Mouse (Mus musculus): ENCODE measurements at regions not wholly inside any gene's neighbourhood (a gene's known extent, or its start where the extent isn't known, plus 50 kb on each side); places are given as distances from the start of the nearest gene placed in this dataset.
A peak's percentile ranks its signal among the peaks of the same experiment; 100 is the strongest.

DNA sequence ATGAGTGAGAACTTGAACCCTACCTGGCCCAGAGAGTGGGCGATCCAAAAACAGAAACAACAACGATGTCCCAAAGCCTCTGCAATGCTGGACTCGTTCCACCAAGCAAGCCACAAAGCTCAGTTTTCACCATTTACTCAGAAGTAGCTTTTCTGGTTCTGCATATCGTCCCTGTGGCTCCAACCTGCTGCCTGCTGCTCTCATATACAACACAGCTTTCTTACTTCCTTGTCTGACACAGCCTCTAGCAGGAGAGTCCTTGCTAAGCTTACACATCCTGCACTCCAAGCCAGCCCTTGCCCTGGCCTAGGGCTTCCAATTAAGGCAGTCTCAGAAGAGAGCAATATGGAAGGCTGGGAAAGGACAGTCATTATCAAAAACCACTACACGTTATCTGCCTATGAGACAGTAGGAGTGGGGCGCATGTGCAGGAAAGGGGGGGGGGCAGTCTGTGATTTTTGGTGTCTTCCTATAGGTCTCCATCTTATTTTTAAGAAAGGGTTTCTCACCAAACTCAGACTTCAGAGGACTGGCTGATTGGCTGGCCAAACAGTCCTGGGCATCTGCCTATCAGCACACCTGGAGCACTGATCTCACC lies 331.3 kb downstream of the Sox9 start:
- H3K27ac ChIP-seq (ENCODE audit: insufficient read depth, low read depth, low read length), result no peak overlapping the region
- H3K27me3 ChIP-seq (replicated peaks; ENCODE audit: control insufficient read depth, insufficient read depth, low read length), result no peaks in the 10 kb centered on the region
- H3K36me3 ChIP-seq (ENCODE audit: control insufficient read depth, insufficient read depth, low read length), result no peaks in the 10 kb centered on the region
- 80% methylated on average over 6 of the region's 6 CpGs for WGBS
- H3K4me3 ChIP-seq (ENCODE audit: insufficient read depth, low read depth, low read length), result no peak overlapping the region
- DNase-seq, result no peak
- H3K4me1 ChIP-seq (ENCODE audit: control insufficient read depth, insufficient read depth, low read length), result peaks cover 3% of the 10 kb centered on the region; the same call in 1 of the 2 replicates
- TF ChIP-seq POLR2A (IDR thresholded peaks at IDR 0.05; ENCODE audit: low read depth, low read length) (no peak), CTCF (conservative IDR thresholded peaks at IDR 0.05; ENCODE audit: insufficient read depth, insufficient read length, low read depth, low read length) (no peak)

DNA sequence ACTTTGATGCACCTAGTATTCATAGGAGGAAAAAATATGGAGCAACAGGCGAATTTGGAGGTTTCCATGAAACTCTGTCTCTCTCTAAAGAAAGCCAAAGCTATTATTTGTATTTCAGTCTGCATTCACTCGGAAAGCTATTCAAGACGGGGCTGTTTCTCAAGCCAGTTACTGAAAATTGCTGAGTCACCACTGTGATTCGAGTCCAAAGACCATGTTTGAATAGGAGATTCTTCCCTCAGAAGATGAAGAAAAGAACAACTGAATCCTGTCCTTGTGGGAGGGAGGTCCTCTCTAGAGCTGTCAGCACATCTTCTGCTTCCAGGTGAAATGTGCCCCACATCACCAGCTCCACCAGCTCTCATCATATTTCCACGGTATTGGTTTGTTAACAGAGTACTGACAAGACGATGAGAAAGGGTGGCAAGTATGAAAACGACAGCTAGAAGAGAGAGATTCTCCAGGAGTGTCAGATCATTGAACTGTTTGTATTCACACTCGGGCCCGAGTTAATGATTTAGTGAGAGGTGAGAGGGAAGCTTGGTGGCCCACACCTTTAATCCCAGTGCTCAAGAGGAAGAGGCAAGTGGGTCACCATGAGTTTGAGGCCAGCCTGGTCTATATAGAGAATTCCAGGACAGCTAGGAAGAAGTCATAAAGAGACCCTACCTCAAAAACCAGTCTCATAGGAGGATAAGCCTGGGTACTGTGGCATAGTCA lies 335.3 kb downstream of the Sox9 start:
- no peak overlapping the region for H3K4me3 ChIP-seq (ENCODE audit: insufficient read depth, low read depth, low read length)
- 58% methylated on average over 9 of the region's 9 CpGs for WGBS
- H3K27ac ChIP-seq (ENCODE audit: insufficient read depth, low read depth, low read length), result no peak overlapping the region
- no peak for TF ChIP-seq CTCF (conservative IDR thresholded peaks at IDR 0.05; ENCODE audit: insufficient read depth, insufficient read length, low read depth, low read length)
- TF ChIP-seq POLR2A (IDR thresholded peaks at IDR 0.05; ENCODE audit: low read depth, low read length), result no peak
- DNase-seq, result peak; percentile 60
- no peaks in the 10 kb centered on the region for H3K27me3 ChIP-seq (replicated peaks; ENCODE audit: control insufficient read depth, insufficient read depth, low read length)
- H3K4me1 ChIP-seq (ENCODE audit: control insufficient read depth, insufficient read depth, low read length), result peaks cover 3% of the 10 kb centered on the region; the same call in 1 of the 2 replicates
- H3K36me3 ChIP-seq (ENCODE audit: control insufficient read depth, insufficient read depth, low read length), result no peaks in the 10 kb centered on the region

DNA sequence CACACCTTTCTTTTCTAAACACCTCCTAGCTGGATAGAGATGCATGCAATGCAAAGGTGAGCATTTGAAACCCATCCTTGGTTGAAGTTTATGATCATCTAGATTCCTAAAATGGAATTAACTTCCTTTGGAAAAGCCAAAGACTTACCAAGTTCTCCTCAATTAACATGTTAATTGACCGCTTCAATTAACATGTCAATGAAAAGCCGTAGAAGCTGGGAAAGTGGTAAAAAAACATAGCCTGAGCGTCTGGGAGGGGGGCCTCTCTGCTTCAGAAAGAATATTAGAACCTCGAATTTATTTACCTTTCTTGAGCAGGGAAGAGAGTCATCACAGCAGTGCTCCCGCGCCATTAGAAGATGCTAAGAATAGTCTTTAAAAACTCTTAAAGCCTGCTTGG lies 338.5 kb downstream of the Sox9 start:
- no peak overlapping the region for H3K27ac ChIP-seq (ENCODE audit: insufficient read depth, low read depth, low read length)
- H3K4me1 ChIP-seq (ENCODE audit: control insufficient read depth, insufficient read depth, low read length), result peaks cover 3% of the 10 kb centered on the region; the same call in 1 of the 2 replicates
- H3K27me3 ChIP-seq (replicated peaks; ENCODE audit: control insufficient read depth, insufficient read depth, low read length), result no peaks in the 10 kb centered on the region
- no peak for DNase-seq
- H3K36me3 ChIP-seq (ENCODE audit: control insufficient read depth, insufficient read depth, low read length), result no peaks in the 10 kb centered on the region
- 67% methylated on average over 6 of the region's 6 CpGs for WGBS
- H3K4me3 ChIP-seq (ENCODE audit: insufficient read depth, low read depth, low read length), result no peak overlapping the region
- TF ChIP-seq POLR2A (IDR thresholded peaks at IDR 0.05; ENCODE audit: low read depth, low read length) (no peak), CTCF (conservative IDR thresholded peaks at IDR 0.05; ENCODE audit: insufficient read depth, insufficient read length, low read depth, low read length) (no peak)

DNA sequence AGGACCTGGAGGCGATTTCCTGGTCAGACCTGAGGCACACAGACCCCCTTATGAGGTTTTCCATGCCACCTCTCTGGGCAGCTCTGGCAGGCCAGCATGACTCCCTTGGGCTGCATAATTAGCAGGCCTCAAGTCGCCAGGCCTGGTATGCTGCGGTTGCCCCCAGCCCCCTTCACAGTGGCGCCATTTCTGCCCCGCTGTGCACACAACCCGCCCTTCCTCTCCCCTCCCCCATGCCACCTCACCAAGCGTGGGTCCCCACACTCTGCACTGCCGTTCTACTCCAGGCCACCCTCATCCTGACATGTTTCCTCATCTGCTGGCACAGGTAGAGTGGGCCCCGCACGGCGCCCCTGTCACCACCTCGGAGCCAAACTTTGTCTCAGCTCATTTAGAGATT lies 339.3 kb downstream of the Sox9 start:
- no peak for DNase-seq
- Histone ChIP-seq H3K27ac (ENCODE audit: insufficient read depth, low read depth, low read length) (no peak overlapping the region), H3K36me3 (ENCODE audit: control insufficient read depth, insufficient read depth, low read length) (no peaks in the 10 kb centered on the region), H3K27me3 (replicated peaks; ENCODE audit: control insufficient read depth, insufficient read depth, low read length) (no peaks in the 10 kb centered on the region), H3K4me3 (ENCODE audit: insufficient read depth, low read depth, low read length) (no peak overlapping the region), H3K4me1 (ENCODE audit: control insufficient read depth, insufficient read depth, low read length) (peaks cover 3% of the 10 kb centered on the region; the same call in 1 of the 2 replicates)
- 76% methylated on average over 12 of the region's 12 CpGs for WGBS
- TF ChIP-seq POLR2A (IDR thresholded peaks at IDR 0.05; ENCODE audit: low read depth, low read length), result no peak
- TF ChIP-seq CTCF (conservative IDR thresholded peaks at IDR 0.05; ENCODE audit: insufficient read depth, insufficient read length, low read depth, low read length), result no peak

DNA sequence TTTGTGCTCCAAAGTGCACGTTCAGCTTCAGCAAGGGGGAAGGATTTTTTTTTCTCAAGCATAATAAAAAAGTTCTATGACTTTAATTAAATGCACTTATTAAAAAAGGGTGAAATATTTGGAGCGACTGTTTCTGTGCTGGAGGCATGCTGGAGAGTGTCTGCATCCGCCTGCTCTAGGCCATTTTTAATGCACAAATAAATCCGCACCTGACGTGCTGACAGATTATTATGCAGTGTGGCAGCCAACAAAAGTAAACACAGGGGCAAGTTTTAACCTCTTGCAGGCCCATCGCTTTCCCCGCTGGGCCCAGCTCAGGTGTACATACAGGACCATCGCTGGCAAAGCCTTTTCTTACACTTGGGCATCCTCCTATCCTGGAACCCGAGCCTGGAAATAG lies 340.1 kb downstream of the Sox9 start:
- no peaks in the 10 kb centered on the region; the same call in 1 of the 2 replicates for H3K4me1 ChIP-seq (ENCODE audit: control insufficient read depth, insufficient read depth, low read length)
- no peaks in the 10 kb centered on the region for H3K36me3 ChIP-seq (ENCODE audit: control insufficient read depth, insufficient read depth, low read length)
- TF ChIP-seq CTCF (conservative IDR thresholded peaks at IDR 0.05; ENCODE audit: insufficient read depth, insufficient read length, low read depth, low read length) (no peak), POLR2A (IDR thresholded peaks at IDR 0.05; ENCODE audit: low read depth, low read length) (no peak)
- DNase-seq, result no peak
- WGBS, result 59% methylated on average over 9 of the region's 9 CpGs
- no peak overlapping the region for H3K4me3 ChIP-seq (ENCODE audit: insufficient read depth, low read depth, low read length)
- no peaks in the 10 kb centered on the region for H3K27me3 ChIP-seq (replicated peaks; ENCODE audit: control insufficient read depth, insufficient read depth, low read length)
- H3K27ac ChIP-seq (ENCODE audit: insufficient read depth, low read depth, low read length), result no peak overlapping the region

DNA sequence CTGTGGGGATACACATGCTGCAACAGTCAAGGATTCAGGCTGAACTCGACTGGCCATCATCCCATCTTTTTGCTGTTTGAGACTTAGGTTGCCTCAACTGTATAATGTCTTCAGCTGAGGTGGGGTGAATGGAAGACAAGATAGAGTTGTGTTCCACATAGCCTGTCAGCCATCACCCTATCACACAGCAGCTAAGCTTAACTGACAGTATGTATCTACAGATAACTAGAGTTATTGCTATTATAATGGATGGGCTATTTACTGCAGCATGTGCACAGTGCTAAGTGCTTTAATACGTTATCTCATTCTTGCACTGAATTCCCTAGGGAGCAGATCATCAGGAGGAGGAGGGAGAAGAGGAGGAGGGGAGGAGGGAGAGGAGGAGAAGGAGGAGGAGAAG lies 340.9 kb downstream of the Sox9 start:
- no peak overlapping the region for H3K4me3 ChIP-seq (ENCODE audit: insufficient read depth, low read depth, low read length)
- DNase-seq, result no peak
- no peak for TF ChIP-seq POLR2A (IDR thresholded peaks at IDR 0.05; ENCODE audit: low read depth, low read length)
- no peak for TF ChIP-seq CTCF (conservative IDR thresholded peaks at IDR 0.05; ENCODE audit: insufficient read depth, insufficient read length, low read depth, low read length)
- no peak overlapping the region for H3K27ac ChIP-seq (ENCODE audit: insufficient read depth, low read depth, low read length)
- H3K4me1 ChIP-seq (ENCODE audit: control insufficient read depth, insufficient read depth, low read length), result peaks cover 4% of the 10 kb centered on the region
- H3K36me3 ChIP-seq (ENCODE audit: control insufficient read depth, insufficient read depth, low read length), result no peaks in the 10 kb centered on the region
- WGBS, result 70% methylated on average over 2 of the region's 2 CpGs
- no peaks in the 10 kb centered on the region for H3K27me3 ChIP-seq (replicated peaks; ENCODE audit: control insufficient read depth, insufficient read depth, low read length)

DNA sequence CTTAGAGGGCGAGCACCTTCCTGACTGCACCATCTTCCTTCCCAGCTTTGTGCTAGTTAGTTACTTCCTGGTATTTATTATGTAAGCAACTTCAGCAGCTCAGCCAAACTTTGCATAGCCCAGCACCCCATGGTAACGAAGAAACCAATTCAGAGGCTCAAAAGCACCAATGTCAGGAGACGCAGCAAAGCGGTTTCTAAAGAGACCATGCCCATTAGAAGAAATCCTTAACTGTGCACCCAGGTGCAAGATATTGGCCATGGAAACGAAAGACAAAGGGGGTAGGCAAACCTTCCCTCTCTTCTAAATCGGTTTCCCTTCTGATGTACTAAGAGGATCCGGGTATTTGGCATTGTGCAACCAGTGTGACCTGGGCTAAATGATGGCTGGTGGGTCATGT lies 343.8 kb downstream of the Sox9 start:
- Histone ChIP-seq H3K4me3 (ENCODE audit: insufficient read depth, low read depth, low read length) (no peak overlapping the region), H3K4me1 (ENCODE audit: control insufficient read depth, insufficient read depth, low read length) (peaks cover 7% of the 10 kb centered on the region), H3K36me3 (ENCODE audit: control insufficient read depth, insufficient read depth, low read length) (no peaks in the 10 kb centered on the region), H3K27me3 (replicated peaks; ENCODE audit: control insufficient read depth, insufficient read depth, low read length) (no peaks in the 10 kb centered on the region), H3K27ac (ENCODE audit: insufficient read depth, low read depth, low read length) (no peak overlapping the region)
- 78% methylated on average over 7 of the region's 7 CpGs for WGBS
- TF ChIP-seq CTCF (conservative IDR thresholded peaks at IDR 0.05; ENCODE audit: insufficient read depth, insufficient read length, low read depth, low read length), result no peak
- TF ChIP-seq POLR2A (IDR thresholded peaks at IDR 0.05; ENCODE audit: low read depth, low read length), result no peak
- no peak for DNase-seq

Measured in kidney, adult 2 months (tissue).